Mouse (Mus musculus): ENCODE results near the gene Arid5b.

Gene Arid5b

DNA sequence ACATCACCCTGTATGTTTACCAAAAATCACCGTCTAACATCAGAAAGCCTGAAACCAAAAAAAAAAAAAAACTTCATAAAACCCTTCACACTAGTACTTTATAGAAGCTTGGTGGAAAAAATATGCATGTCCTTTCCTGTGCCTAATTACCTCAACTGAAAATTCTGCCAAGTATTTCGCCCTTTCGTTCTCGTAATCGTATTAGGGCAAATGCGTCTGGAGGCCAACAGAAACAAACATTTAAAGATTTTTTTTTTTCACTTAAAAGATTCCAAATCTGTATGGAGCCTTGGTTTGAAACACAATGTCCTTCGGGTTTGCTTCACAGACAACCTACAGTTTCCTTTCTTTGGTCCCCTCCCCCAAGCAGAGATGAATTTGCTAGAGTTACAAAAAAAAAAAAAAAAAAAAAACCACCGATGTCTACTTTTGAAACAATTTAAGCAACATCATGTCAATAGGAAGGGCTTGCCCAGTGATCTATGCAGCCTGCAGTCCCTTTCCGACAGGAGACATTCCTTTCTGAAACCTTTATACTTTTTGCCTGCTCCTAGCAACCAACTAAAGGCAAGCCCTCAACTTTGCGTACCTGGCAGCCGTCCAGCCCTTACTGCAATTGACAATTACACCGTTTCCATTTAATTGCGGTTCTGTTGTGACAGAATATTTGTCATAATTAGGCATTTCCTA is 86.7 kb downstream of the Arid5b start:
- DNase-seq = peak; percentile 64 to 66

DNA sequence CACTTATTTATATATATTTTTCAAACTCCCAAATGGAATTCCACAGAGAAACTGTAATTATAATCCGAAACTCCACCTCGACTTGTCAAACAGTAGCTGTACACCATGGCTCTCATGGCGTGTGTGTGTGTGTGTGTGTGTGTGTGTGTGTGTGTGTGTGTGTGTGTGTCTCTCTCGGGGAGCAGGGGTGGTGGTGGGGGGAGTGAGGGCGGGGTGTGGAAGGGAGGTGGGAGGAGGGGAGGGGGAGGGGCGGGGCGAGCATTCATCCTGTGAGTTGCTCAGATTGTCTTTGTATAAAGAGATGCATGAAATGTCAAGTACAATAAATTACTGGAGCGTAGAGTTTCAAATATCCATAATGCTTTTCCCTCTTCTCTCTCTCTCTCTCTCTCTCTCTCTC is 87.4 kb downstream of the Arid5b start:
- no peak for DNase-seq

DNA sequence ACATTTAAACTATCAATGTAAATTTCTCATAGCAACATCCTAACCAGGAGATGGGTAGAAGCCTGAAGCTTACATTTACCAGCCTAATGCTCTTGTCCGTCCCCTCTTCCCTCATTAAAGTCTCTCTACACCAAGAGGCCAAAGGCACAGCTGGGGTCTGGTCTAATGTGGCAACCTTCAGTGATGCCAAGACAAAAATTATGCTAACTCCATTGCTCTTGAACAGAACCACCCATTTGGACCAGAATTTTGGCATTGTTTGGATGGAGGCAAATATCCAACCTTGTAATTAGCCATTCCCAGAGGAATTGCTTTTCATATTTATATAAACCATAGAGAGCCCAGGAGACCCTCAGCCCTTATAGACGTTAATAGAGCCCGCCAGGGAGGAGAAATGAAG is 88.7 kb downstream of the Arid5b start:
- DNase-seq = no peak

DNA sequence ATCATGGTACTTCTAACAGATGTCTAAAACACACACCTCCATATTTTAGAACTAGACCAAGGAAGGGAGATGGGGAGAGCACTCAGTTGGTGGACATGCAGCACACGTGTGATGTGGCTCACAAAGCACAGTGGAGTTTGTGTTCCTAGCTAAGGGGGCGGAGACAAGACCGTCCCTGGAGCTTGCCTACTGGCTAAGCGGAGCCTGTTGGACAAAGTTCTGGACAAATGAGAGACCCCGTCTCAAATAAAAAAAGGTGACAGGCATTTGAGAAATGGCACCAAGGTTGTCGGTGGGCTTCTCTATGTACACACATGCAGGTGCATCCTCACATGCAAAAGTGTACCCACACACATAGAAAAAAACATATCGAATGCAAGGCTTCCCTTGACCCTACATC is 95.4 kb downstream of the Arid5b start:
- DNase-seq = no peak

GRCm38 (mm10) chr10:68182266-68182665 is 96.3 kb downstream of the Arid5b start:
- no peak for DNase-seq

DNA sequence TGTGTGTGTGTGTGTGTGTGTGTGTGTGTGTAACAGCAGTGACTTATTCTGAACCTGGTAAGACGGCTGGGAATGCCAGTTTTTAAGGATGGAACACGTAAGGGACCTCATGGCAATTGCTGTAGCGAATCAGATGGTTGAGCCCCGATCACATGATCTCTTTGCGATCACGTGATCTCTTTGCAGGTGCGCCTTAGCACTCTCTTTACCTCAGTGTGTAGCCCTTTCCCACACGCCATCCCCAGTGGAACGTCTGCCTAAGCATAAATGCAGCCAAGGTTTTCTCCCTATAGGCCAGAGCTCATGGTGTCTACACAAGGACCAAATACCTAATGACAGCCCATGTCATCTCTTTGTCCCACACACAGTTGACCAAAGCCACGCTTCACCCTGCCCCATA is 97.4 kb downstream of the Arid5b start:
- DNase-seq = no peak

- no peak for DNase-seq
Measured at GRCm38 (mm10) chr10:68180721-68181120, 97.8 kb downstream of the Arid5b start.

- DNase-seq = peak in 1 of 2 experiments; percentile 27
Measured at GRCm38 (mm10) chr10:68180151-68180550, 98.4 kb downstream of the Arid5b start.

- no peak for DNase-seq
Measured at GRCm38 (mm10) chr10:68179741-68180140, 98.8 kb downstream of the Arid5b start.

DNA sequence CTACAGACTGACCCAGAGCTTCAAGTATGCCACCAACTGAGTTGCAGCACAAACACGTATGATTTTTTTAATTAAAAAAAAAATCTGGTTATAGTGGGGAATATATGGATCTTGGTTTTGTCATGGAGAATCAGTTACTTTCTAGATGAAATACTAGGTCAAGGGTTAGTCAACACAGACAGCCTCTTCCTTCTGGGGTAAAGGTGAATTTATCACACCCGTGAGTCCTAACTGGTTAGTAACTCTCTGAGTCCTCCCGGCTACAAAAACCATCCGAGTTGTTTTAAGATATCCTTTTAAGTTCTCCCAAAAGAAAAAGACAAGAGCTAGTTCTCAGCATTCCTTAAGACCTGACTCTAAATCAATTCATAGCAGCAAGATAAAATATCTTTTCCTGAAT is 99.2 kb downstream of the Arid5b start:
- DNase-seq = no peak

GRCm38 (mm10) chr10:68177697-68178485 is 100.6 kb downstream of the Arid5b start:
- no peak for DNase-seq

- DNase-seq = no peak
Measured at GRCm38 (mm10) chr10:68175811-68176210, 102.7 kb downstream of the Arid5b start.

DNA sequence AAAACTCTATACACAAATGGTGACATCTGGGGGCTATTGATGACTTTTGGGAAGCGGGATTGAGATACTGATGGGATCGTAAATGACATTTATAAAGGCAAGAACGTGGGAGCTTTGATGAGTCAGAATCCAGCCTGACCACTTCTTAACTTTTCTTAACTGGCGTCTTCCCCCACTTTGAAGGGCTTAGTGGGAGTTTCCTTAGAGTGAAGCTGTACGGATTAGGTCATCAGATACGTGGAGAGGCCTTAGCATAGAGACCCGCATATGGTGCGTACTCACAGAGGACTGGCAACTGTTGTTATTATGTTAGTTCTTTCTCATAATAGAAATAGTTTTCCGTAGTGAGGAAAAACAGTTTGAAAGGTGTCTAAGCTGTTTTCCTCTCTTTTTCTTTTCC is 104.9 kb downstream of the Arid5b start:
- DNase-seq = no peak

GRCm38 (mm10) chr10:68172906-68173305 is 105.6 kb downstream of the Arid5b start:
- no peak for DNase-seq

DNA sequence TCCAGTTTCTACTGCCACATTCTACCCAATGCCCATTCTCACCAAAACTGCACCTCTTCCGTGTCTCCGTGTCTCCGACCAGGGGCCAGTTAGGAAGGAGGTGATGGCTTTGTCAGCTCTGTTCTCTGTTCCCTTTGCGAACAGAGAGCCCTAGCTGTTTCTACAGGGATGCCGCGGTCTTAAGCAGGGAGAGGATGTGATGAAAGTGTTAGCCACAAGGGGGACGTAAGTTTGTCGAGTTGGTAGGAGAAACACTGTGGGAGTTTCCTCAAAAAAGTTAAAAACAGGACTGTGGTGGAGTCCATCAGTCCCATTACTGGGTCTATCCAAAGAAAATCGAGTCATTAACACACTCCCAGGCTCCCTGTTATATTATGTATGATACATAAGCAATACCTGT is 106.6 kb downstream of the Arid5b start:
- no peak for DNase-seq

DNA sequence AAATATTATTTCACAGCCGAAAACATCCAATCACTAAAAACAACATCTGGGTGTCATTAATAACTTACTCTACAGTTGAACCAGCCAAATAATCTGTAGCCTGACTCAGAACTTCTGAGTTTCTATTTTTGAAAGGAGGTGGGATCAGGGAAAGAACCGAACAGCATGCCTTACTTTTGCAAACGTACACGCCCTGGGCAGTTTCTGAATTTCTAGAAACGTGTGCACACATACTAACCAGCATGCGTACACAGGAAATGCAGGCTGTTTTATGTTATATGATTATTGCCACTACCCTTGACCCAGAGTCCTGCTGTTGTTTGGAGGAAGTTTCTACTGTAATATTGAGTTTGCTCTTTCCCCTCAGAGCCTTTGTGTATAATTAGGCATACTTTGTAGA is 109.9 kb downstream of the Arid5b start:
- no peak for DNase-seq

GRCm38 (mm10) chr10:68168141-68168540 is 110.4 kb downstream of the Arid5b start:
- DNase-seq = no peak

GRCm38 (mm10) chr10:68167118-68167517 is 111.4 kb downstream of the Arid5b start:
- DNase-seq = no peak

- DNase-seq = no peak
Measured at GRCm38 (mm10) chr10:68166695-68167086, 111.8 kb downstream of the Arid5b start.

DNA sequence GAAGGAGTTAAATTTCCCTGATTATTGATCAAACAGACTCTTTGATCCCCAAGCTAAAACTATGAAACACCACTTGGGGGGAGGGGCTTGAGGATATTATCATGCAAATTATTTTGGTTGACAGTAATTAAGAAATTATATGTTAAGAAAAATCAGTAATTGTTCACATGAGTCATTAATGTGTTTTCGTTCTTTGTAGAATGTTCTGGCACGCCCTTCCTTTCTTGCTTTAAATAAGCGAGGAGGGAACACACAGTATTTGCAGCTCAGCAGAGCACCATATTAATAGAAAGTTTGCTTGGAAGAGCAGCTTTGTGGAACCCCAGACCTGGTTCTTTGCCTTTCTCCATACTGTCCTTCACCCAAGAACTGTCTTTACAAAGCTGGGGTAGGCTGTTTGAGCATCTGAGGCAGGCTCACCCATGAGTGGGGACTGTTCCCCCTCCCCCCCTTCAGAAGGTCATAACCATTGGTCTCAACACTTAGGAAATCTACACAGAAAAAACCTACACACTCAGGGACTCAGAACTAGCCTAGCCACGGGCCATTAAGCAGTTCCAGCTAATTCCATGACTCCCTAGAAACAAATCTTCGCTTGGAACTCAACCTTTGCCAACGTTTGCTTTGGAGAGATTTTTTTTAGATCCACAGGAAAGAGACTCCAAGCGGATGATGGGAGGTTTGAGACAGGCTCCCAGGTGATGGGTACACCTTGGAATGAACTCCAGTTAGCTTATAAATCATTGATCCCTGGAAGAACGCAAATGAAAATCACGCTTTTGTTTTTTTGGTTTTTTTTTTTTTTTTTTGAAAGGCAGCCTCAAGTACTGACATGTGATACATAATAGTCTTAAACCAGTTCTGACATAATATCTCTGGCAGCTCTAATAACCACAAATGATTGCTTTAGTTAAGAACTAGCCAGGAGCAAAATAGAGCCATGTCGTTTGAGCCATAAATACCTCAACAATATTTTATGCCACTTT is 112.5 kb downstream of the Arid5b start:
- DNase-seq = no peak

GRCm38 (mm10) chr10:68164723-68165706 is 113.5 kb downstream of the Arid5b start:
- DNase-seq = no peak

DNA sequence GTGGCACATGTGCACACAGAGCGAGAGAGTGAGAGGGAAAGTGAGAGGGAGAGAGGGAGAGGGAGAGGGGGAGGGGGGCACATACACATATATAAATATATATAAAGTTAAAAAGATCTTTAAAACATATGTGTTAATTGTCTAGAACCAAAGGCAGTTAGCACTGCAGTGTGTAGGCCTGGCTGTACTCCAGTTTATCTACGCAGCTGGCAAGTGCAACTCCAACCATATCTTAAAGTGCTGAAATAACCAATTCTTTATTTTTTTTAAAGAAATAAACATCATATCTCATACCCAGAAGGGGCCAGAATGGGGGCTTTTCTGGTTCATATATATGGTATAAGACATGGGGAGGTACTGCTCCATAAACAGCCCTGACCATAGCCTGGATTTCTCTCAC is 114.4 kb downstream of the Arid5b start:
- no peak for DNase-seq
